Mouse (Mus musculus) kidney, embryonic 14.5 days (tissue): ENCODE results near the gene Nid1. TPM values are rescaled to one million over a fixed set of nuclear protein-coding genes. Genes with fewer than 3 reads are reported as not detected.
A peak's percentile ranks its signal among the peaks of the same experiment; 100 is the strongest.

Source experiments
- ATAC-seq: fragments of 200-750 bp; cut with Nextera tagmentation; 2 replicates; pipeline ENCODE4 v1.8.0; 2017; ENCODE audit warnings: moderate number of reproducible peaks, mild to moderate bottlenecking, moderate TSS enrichment, moderate library complexity; ENCODE audit not compliant: low FRiP score, low TSS enrichment
- H3K27ac ChIP-seq: fragments of 300-500 bp; sonication (generic); 2 replicates; pipeline ENCODE4 v1.5.1; 2014; ENCODE audit warnings: low read depth, mild to moderate bottlenecking, low read length, moderate library complexity, mixed read lengths
- H3K27me3 ChIP-seq: fragments of 300-500 bp; sonication (generic); 2 replicates; pipeline ENCODE4 v1.6.1; 2014; ENCODE audit warnings: mild to moderate bottlenecking, low read length; ENCODE audit not compliant: control insufficient read depth, insufficient read depth
- H3K36me3 ChIP-seq: fragments of 300-500 bp; sonication (generic); 2 replicates; pipeline ENCODE4 v1.6.1; 2014; ENCODE audit warnings: low read length, mixed read lengths; ENCODE audit not compliant: control insufficient read depth, insufficient read depth
- H3K4me1 ChIP-seq: fragments of 300-500 bp; sonication (generic); 2 replicates; pipeline ENCODE4 v1.6.1; 2014; ENCODE audit warnings: low read length, mixed read lengths; ENCODE audit not compliant: control insufficient read depth, insufficient read depth
- H3K4me2 ChIP-seq: fragments of 300-500 bp; sonication (generic); replicated peaks from 2 replicates; pipeline ENCODE4 v1.6.1; 2014; ENCODE audit warnings: low read depth, mild to moderate bottlenecking, low read length
- H3K4me3 ChIP-seq: fragments of 300-500 bp; sonication (generic); 2 replicates; pipeline ENCODE4 v1.5.1; 2014; ENCODE audit warnings: mild to moderate bottlenecking, low read length
- H3K9ac ChIP-seq: fragments of 300-500 bp; sonication (generic); 2 replicates; pipeline ENCODE4 v1.6.1; 2014; ENCODE audit warnings: low read depth, mild to moderate bottlenecking, low read length, moderate library complexity
- H3K9me3 ChIP-seq: fragments of 300-500 bp; sonication (generic); 2 replicates; pipeline ENCODE4 v1.6.1; 2016; ENCODE audit warnings: low read length; ENCODE audit not compliant: control insufficient read depth
- WGBS: fragments of 180-500 bp; shearing (Covaris S2); extraction: QIAGEN DNeasy Blood & Tissue Kit; methylation state at CpG from one replicate; pipeline ENCODE4 v1.1.7; 2014; 5-methylcytosine and 5-hydroxymethylcytosine counted together
- polyA plus RNA-seq: library from polyadenylated mRNA; unstranded; fragments of >200 nt; fragmentation: Nextera tagmentation; extraction: Ambion mirVana; gene quantifications from 2 replicates; pipeline ENCODE4 v1.2.1, GENCODE M21; 2014

Nid1 gene
- polyA plus RNA-seq, 1 experiment from 2014 or later: 96.1 TPM

DNA sequence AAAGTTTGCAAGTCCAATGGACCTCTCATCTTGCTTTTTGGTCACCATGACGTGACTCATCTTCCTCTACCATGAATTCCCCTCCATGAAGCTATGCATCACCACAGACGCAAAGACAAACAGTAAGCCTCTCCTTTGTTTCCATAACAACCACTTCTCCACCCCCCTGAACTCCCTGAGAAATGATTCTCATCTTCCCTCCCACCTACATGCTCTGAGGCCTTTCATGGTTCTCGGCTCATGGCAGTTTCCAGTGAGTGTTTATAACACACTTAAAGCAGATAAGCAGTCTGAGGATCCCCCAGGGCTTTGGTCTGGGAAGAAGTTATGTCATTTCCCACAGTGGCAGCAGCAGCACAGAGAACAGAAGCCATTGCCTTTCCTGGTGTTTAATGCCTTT, 56.2 kb downstream of the Nid1 start:
- Histone ChIP-seq H3K27ac (no peak overlapping the region), H3K9ac (no peak overlapping the region), H3K27me3 (no peaks in the 10 kb centered on the region), H3K9me3 (no peaks in the 10 kb centered on the region), H3K4me3 (no peak overlapping the region), H3K36me3 (peaks cover 11% of the 10 kb centered on the region; the same call in 1 of the 2 replicates), H3K4me2 (no peak overlapping the region), H3K4me1 (0 out of 2 replicates have a peak, but pooled peaks cover 6% of the 10 kb centered on the region)
- ATAC-seq: no peak
- WGBS: 54% methylated on average over 3 of the region's 3 CpGs

DNA sequence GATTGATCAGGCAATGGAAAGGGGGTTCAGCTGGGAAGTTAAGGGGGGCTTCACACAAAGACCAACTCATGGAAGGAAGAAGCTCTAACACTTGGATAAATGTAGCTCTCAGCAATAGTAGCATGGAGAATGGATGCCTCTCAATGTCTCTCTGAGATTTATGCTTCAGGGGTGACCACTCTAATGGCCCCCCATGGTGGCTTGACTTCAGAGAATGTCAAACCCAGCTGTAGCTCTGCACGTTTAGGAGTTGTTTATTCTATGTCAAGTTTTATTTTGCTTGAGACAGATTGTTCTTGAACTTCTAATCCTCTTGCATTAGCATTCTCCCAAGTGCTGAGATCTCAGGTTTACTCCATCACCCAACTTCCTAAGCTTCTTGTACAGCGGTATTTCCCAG, 60.7 kb downstream of the Nid1 start:
- H3K9ac ChIP-seq: no peak overlapping the region
- H3K27me3 ChIP-seq: no peaks in the 10 kb centered on the region
- no peak overlapping the region for H3K4me3 ChIP-seq
- no peak overlapping the region for H3K27ac ChIP-seq
- 28% methylated on average over 2 of the region's 2 CpGs for WGBS
- no peaks in the 10 kb centered on the region for H3K9me3 ChIP-seq
- 0 out of 2 replicates have a peak, but pooled peaks cover 2% of the 10 kb centered on the region for H3K4me1 ChIP-seq
- peaks cover 18% of the 10 kb centered on the region for H3K36me3 ChIP-seq
- no peak overlapping the region for H3K4me2 ChIP-seq
- ATAC-seq: peak; percentile 83

DNA sequence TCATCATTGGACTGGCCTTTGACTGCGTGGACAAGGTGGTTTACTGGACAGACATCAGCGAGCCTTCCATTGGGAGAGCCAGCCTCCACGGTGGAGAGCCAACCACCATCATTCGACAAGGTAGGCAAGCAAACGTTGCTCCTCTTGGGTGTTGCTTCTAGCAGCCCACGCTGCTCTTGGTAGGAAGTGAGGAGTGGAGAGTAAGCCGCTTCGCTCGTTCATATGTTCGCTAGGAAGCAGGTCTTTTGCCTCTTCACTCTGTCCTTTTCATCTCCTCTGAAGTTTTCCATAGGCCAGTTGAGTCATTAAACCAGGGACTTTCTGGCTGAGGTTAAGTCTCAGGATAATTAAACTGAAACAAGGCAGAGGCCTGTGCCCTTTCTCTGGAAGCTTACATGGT, 65.1 kb downstream of the Nid1 start:
- ATAC-seq: no peak

DNA sequence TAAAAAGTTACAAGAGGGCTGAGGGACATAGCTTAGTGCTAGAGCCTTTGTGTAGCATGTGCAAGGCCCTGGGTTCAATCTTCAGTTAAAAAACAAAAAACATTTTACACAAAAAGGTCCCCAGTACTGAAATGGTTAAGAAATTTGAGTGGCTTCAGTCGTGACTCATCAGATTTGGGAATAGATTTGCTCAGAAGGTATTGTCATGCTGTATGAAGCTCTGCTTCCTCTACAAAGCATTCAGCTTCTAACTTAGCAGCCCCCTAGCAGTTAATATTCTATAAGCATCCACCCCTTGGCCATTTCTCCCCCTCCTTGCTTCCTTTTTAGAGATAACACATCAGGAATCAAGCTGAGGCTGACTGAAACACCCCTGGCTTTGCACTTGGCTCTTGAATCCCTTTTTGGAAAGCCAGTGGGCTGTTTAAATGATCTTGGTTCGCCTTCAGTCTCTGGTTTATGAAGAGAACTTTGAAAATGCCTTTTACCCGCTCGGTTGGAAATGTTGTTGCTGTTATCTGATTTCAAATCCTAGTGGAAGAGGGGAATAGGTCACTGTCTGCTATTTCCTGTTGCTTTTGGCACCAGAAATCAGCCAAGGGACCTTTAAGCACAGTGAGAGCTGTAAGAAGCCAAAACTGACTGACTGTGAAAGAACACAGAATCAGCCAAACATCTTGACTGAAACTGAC, 66.5 kb downstream of the Nid1 start:
- peak; percentile 85 for ATAC-seq
- peaks cover 17% of the 10 kb centered on the region; the same call in 1 of the 2 replicates for H3K4me1 ChIP-seq
- no peak overlapping the region for H3K4me3 ChIP-seq
- H3K27me3 ChIP-seq: no peaks in the 10 kb centered on the region
- no peak overlapping the region for H3K9ac ChIP-seq
- H3K9me3 ChIP-seq: no peaks in the 10 kb centered on the region
- H3K27ac ChIP-seq: peak overlapping the region; percentile 51; the same call in 1 of the 2 replicates
- WGBS: 27% methylated on average over 4 of the region's 4 CpGs
- no peak overlapping the region for H3K4me2 ChIP-seq
- peaks cover 28% of the 10 kb centered on the region for H3K36me3 ChIP-seq

More for the DNA sequence above, 65.1 kb downstream of the Nid1 start:
- no peaks in the 10 kb centered on the region for H3K9me3 ChIP-seq
- no peaks in the 10 kb centered on the region for H3K27me3 ChIP-seq
- no peak overlapping the region for H3K9ac ChIP-seq
- no peak overlapping the region for H3K4me2 ChIP-seq
- no peak overlapping the region; the same call in 1 of the 2 replicates for H3K27ac ChIP-seq
- 92% methylated on average over 10 of the region's 10 CpGs for WGBS
- H3K4me1 ChIP-seq: peaks cover 17% of the 10 kb centered on the region; the same call in 1 of the 2 replicates
- peaks cover 20% of the 10 kb centered on the region for H3K36me3 ChIP-seq
- H3K4me3 ChIP-seq: no peak overlapping the region

DNA sequence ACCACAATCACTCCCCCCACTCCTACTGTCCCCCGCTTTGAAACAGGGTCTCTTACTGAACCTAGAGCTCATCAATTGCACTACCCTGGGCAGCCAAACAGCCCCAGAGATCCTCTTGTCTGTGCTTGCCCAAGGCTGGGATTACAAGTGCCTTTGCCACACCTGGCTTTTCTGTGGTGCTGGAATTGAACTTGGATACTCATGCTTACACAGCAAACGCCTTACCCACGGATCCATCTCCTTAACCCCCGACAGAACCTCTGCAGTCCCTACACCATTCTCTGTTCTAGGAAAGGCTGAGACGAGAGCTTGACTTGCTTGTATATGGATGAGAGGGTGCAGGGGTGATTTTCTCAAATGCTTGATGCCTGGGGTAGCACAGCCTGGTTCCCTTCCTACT, 67.7 kb downstream of the Nid1 start:
- 81% methylated on average over 5 of the region's 5 CpGs for WGBS
- Histone ChIP-seq H3K4me3 (no peak overlapping the region), H3K27ac (peak overlapping the region; percentile 51; the same call in 1 of the 2 replicates), H3K4me2 (no peak overlapping the region), H3K9ac (no peak overlapping the region), H3K4me1 (peaks cover 17% of the 10 kb centered on the region; the same call in 1 of the 2 replicates), H3K36me3 (peaks cover 30% of the 10 kb centered on the region; the same call in 1 of the 2 replicates), H3K27me3 (no peaks in the 10 kb centered on the region), H3K9me3 (no peaks in the 10 kb centered on the region)
- ATAC-seq: no peak

DNA sequence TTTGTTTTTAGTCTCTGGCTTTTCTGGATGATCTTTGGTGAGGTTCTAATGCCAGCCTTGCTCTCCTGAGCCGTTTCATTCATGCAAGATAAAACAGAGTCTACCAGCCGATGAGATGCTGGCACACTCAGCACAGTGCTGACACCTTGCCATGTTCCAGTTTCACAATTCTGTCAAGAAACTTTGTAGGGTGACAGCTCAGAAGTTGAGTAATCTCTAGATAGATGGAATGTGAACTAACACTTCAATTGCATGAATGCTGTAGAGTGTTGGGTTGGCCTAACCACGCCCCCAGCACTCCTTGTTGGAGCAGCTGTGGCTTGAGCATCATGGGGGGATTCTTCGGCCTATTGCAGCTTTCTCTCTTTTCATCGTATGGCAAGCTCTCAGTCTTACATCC, 69.2 kb downstream of the Nid1 start:
- Histone ChIP-seq H3K9me3 (no peaks in the 10 kb centered on the region), H3K9ac (no peak overlapping the region), H3K27ac (no peak overlapping the region), H3K27me3 (no peaks in the 10 kb centered on the region), H3K4me2 (no peak overlapping the region), H3K4me1 (peaks cover 17% of the 10 kb centered on the region; the same call in 1 of the 2 replicates), H3K4me3 (no peak overlapping the region), H3K36me3 (peaks cover 32% of the 10 kb centered on the region; the same call in 1 of the 2 replicates)
- WGBS: 98% methylated on average over 5 of the region's 5 CpGs
- no peak for ATAC-seq

DNA sequence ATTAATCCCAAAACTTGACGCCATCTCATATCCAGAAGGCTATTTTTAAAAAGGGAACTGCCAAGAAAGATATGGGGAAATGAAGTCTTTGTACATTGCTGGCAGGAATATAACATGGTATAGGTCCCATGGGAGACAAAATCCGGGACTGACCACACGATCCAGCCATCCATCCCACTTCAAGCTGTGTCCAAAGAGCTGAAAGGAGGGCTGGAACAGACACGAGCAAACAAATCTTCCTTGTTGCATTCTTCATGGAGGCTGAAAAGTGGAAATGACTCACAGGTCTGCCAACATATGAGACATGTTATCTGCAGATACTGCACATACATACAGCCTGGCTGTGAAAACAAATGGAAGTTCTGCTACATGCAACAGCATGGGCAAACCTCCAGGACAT, 77.5 kb downstream of the Nid1 start:
- no peak overlapping the region for H3K27ac ChIP-seq
- no peak for ATAC-seq
- no peaks in the 10 kb centered on the region for H3K27me3 ChIP-seq
- H3K9ac ChIP-seq: no peak overlapping the region
- H3K36me3 ChIP-seq: peaks cover 8% of the 10 kb centered on the region; the same call in 1 of the 2 replicates
- no peaks in the 10 kb centered on the region for H3K9me3 ChIP-seq
- H3K4me3 ChIP-seq: no peak overlapping the region
- H3K4me2 ChIP-seq: no peak overlapping the region
- no peaks in the 10 kb centered on the region for H3K4me1 ChIP-seq
- 76% methylated on average over 4 of the region's 4 CpGs for WGBS

DNA sequence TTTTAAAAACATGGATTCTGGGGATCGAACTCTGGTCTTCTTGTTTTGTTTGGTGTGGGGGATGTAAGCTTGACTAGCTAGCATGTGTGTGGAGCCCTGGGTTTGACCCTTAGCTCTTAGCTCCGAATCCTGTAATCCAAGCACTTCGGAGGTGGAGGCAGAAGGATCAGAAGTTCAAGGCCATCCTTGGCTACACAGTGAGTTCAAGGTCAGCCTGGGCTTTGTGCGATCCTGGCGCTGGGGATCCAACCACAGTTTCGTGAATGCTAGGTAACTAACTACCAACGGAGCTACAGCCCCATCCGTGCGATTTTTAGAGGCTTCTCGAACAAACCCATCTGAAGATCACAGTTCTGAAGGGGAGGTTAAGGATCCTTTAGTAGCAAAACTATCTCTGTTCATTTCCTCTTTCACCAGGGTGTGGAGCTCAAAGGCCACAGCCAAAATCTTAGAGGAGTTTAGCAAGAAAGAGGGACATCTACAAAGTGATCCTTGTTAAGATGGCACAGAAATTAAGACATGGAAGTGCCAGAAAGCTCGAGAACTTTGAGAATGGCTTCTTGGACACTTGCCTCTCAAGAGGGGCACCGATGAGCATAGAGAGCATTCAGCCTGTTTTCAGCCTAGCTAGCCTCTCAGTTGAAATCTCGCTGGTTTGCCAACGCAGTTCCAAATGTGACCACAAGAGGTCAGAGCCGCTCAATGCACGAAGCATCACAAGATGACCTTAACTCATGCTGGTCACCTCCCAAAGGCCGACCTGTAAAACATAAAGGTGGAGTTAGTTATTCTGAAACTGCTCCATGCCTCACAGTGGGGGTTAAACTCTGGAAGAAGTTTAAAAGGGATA, 79.2 kb downstream of the Nid1 start:
- H3K4me1 ChIP-seq: no peaks in the 10 kb centered on the region
- no peak overlapping the region for H3K9ac ChIP-seq
- no peaks in the 10 kb centered on the region for H3K36me3 ChIP-seq
- 40% methylated on average over 17 of the region's 17 CpGs for WGBS
- H3K4me3 ChIP-seq: no peak overlapping the region
- H3K9me3 ChIP-seq: no peaks in the 10 kb centered on the region
- no peak overlapping the region for H3K4me2 ChIP-seq
- ATAC-seq: peak; percentile 74
- no peak overlapping the region for H3K27ac ChIP-seq
- H3K27me3 ChIP-seq: no peaks in the 10 kb centered on the region

DNA sequence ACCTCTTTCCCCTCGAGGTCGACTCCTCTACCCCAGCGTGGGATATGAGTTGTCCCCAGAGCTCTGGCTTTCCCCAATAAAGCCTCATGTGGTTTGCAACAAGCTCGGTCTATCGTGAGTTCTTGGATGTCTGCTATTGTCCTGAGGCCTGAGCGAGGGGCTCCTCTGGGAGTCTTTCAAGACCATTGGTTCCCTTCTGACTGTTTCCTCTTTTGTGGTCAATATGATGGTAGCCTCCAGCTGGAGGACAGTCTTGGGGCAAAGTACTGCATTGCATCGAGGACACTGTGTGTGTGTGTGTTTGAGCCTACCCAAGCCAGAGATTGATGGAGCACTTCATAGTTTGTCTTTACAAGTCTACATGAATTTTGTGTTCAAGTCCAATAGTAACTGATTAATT, 80.8 kb downstream of the Nid1 start:
- H3K9me3 ChIP-seq: no peaks in the 10 kb centered on the region
- no peaks in the 10 kb centered on the region for H3K27me3 ChIP-seq
- no peak overlapping the region for H3K27ac ChIP-seq
- no peak for ATAC-seq
- no peak overlapping the region for H3K4me3 ChIP-seq
- H3K36me3 ChIP-seq: no peaks in the 10 kb centered on the region
- H3K4me1 ChIP-seq: no peaks in the 10 kb centered on the region
- H3K4me2 ChIP-seq: no peak overlapping the region
- no peak overlapping the region for H3K9ac ChIP-seq
- 80% methylated on average over 7 of the region's 7 CpGs for WGBS
